Mouse (Mus musculus) liver, embryonic 12.5 days (tissue): Measurements from ENCODE around the gene Il11ra2. TPM values are rescaled to one million over a fixed set of nuclear protein-coding genes. Genes with fewer than 3 reads are reported as not detected.
"Not testable (repeated sequence)": the region's sequence is repeated elsewhere in the genome, so short reads cannot be mapped to it uniquely, and the experiment has no call there.

Experiments
- ATAC-seq: fragments of 200-750 bp; cut with Nextera tagmentation; 2 replicates; pipeline ENCODE4 v1.8.0; 2017; ENCODE audit warnings: moderate number of reproducible peaks, mild to moderate bottlenecking, moderate library complexity
- H3K27ac ChIP-seq: fragments of 300-500 bp; sonication (generic); 2 replicates; pipeline ENCODE4 v1.5.1; 2016; ENCODE audit warnings: mild to moderate bottlenecking
- H3K27me3 ChIP-seq: fragments of 300-500 bp; sonication (generic); replicated peaks from 2 replicates; pipeline ENCODE4 v1.6.1; 2016; ENCODE audit warnings: mild to moderate bottlenecking, moderate library complexity
- H3K36me3 ChIP-seq: fragments of 300-500 bp; sonication (generic); 2 replicates; pipeline ENCODE4 v1.6.1; 2016; ENCODE audit warnings: mild to moderate bottlenecking, moderate library complexity
- H3K4me1 ChIP-seq: fragments of 300-500 bp; sonication (generic); 2 replicates; pipeline ENCODE4 v1.6.1; 2016
- H3K4me2 ChIP-seq: fragments of 300-500 bp; sonication (generic); 2 replicates; pipeline ENCODE4 v1.6.1; 2016; ENCODE audit warnings: mild to moderate bottlenecking, moderate library complexity
- H3K4me3 ChIP-seq: fragments of 300-500 bp; sonication (generic); 2 replicates; pipeline ENCODE4 v1.5.1; 2016; ENCODE audit warnings: mild to moderate bottlenecking, moderate library complexity
- H3K9ac ChIP-seq: fragments of 300-500 bp; sonication (generic); 2 replicates; pipeline ENCODE4 v1.6.1; 2016; ENCODE audit warnings: mild to moderate bottlenecking, moderate library complexity
- H3K9me3 ChIP-seq: fragments of 300-500 bp; sonication (generic); replicated peaks from 2 replicates; pipeline ENCODE4 v1.6.1; 2016; ENCODE audit warnings: mild to moderate bottlenecking, moderate library complexity
- WGBS: fragments of 180-500 bp; shearing (Covaris S2); methylation state at CpG from one replicate; pipeline ENCODE4 v1.1.7; 2016; ENCODE audit not compliant: insufficient replicate concordance; 5-methylcytosine and 5-hydroxymethylcytosine counted together
- polyA plus RNA-seq: library from polyadenylated mRNA; unstranded; fragments of >200 nt; fragmentation: Nextera tagmentation; extraction: Ambion mirVana; gene quantifications from 2 replicates; pipeline ENCODE4 v1.2.1, GENCODE M21; 2016

Il11ra2 gene
- polyA plus RNA-seq: not detected in 2 replicates

GRCm38 (mm10) chr4:42661793-42662192 is at the start of gene Il11ra2:
Gene Il11ra2, minus strand, starts transcription at chr4:42661893.
- ATAC-seq, H3K27ac ChIP-seq, H3K4me3 ChIP-seq, H3K9ac ChIP-seq, H3K9me3 ChIP-seq, H3K4me2 ChIP-seq, H3K36me3 ChIP-seq, H3K4me1 ChIP-seq, H3K27me3 ChIP-seq: not testable (repeated sequence)
- WGBS: no CpG with 5 or more reads among the region's 3 CpGs

GRCm38 (mm10) chr4:42682183-42682524 is 20.5 kb upstream of the Il11ra2 start:
- WGBS: no CpG with 5 or more reads among the region's 18 CpGs
- ATAC-seq, H3K36me3 ChIP-seq: not testable (repeated sequence)

GRCm38 (mm10) chr4:42681473-42682182 is 19.9 kb upstream of the Il11ra2 start:
- not testable (repeated sequence) for ATAC-seq, H3K4me1 ChIP-seq, H3K9ac ChIP-seq, H3K36me3 ChIP-seq, H3K27ac ChIP-seq, H3K27me3 ChIP-seq, H3K4me2 ChIP-seq, H3K9me3 ChIP-seq, H3K4me3 ChIP-seq
- no CpG with 5 or more reads among the region's 66 CpGs for WGBS

More at GRCm38 (mm10) chr4:42682183-42682524, 20.5 kb upstream of the Il11ra2 start:
- H3K4me3 ChIP-seq, H3K27ac ChIP-seq, H3K27me3 ChIP-seq, H3K9ac ChIP-seq, H3K4me1 ChIP-seq, H3K4me2 ChIP-seq, H3K9me3 ChIP-seq: not testable (repeated sequence)

GRCm38 (mm10) chr4:42680374-42681356 is 19.0 kb upstream of the Il11ra2 start:
- not testable (repeated sequence) for H3K9ac ChIP-seq, ATAC-seq, H3K4me3 ChIP-seq, H3K36me3 ChIP-seq, H3K27me3 ChIP-seq, H3K4me1 ChIP-seq, H3K27ac ChIP-seq, H3K4me2 ChIP-seq, H3K9me3 ChIP-seq
- WGBS: no CpG with 5 or more reads among the region's 32 CpGs

- not testable (repeated sequence) for H3K9ac ChIP-seq, H3K4me1 ChIP-seq, ATAC-seq, H3K9me3 ChIP-seq, H3K27ac ChIP-seq, H3K4me2 ChIP-seq, H3K27me3 ChIP-seq, H3K4me3 ChIP-seq, H3K36me3 ChIP-seq
- no CpG with 5 or more reads among the region's 7 CpGs for WGBS
Observed at GRCm38 (mm10) chr4:42679365-42679764, 17.7 kb upstream of the Il11ra2 start.

GRCm38 (mm10) chr4:42675415-42675814 is 13.7 kb upstream of the Il11ra2 start:
- H3K4me3 ChIP-seq, H3K4me1 ChIP-seq, H3K9me3 ChIP-seq, H3K9ac ChIP-seq, H3K27ac ChIP-seq, H3K4me2 ChIP-seq, H3K36me3 ChIP-seq, ATAC-seq, H3K27me3 ChIP-seq: not testable (repeated sequence)
- no CpG with 5 or more reads among the region's 4 CpGs for WGBS

- H3K4me2 ChIP-seq, H3K9ac ChIP-seq, ATAC-seq, H3K27me3 ChIP-seq, H3K36me3 ChIP-seq, H3K4me1 ChIP-seq, H3K27ac ChIP-seq, H3K4me3 ChIP-seq, H3K9me3 ChIP-seq: not testable (repeated sequence)
- WGBS: no CpG with 5 or more reads among the region's 9 CpGs
Observed at GRCm38 (mm10) chr4:42654951-42655350, 6.7 kb downstream of the Il11ra2 start, which contains the start of gene Ccl27b. Gene Ccl27b, plus strand, starts transcription at chr4:42655251.

- ATAC-seq, H3K36me3 ChIP-seq, H3K4me1 ChIP-seq, H3K27ac ChIP-seq, H3K9me3 ChIP-seq, H3K4me2 ChIP-seq, H3K27me3 ChIP-seq, H3K9ac ChIP-seq, H3K4me3 ChIP-seq: not testable (repeated sequence)
- no CpG with 5 or more reads among the region's 8 CpGs for WGBS
Observed at GRCm38 (mm10) chr4:42629419-42629818, 32.3 kb downstream of the Il11ra2 start, which contains the start of gene Gm2564. Gene Gm2564, plus strand, starts transcription at chr4:42629719.

- H3K27me3 ChIP-seq, H3K4me2 ChIP-seq, H3K27ac ChIP-seq, H3K9ac ChIP-seq, H3K4me3 ChIP-seq, H3K9me3 ChIP-seq, H3K36me3 ChIP-seq, H3K4me1 ChIP-seq, ATAC-seq: not testable (repeated sequence)
- no CpG with 5 or more reads among the region's 5 CpGs for WGBS
Observed at GRCm38 (mm10) chr4:42611895-42612294, 49.8 kb downstream of the Il11ra2 start, which contains the start of gene Gm10591. Gene Gm10591, plus strand, starts transcription at chr4:42612195.

Other genes with a start within 250 kb of the Il11ra2 start
- not detected in 2 replicates for gene Gm21586, start 222.5 kb downstream of the Il11ra2 start, polyA plus RNA-seq
- not detected in 2 replicates for gene Gm2163, start 195.1 kb downstream of the Il11ra2 start, polyA plus RNA-seq
- gene Fam205a2, start 133.7 kb downstream of the Il11ra2 start, polyA plus RNA-seq: not detected in 2 replicates
- not detected in 2 replicates for gene Gm10591, start 49.7 kb downstream of the Il11ra2 start, polyA plus RNA-seq
- gene Gm2564, start 32.2 kb downstream of the Il11ra2 start, polyA plus RNA-seq: not detected in 2 replicates
- not detected in 2 replicates for gene Ccl27b, start 6.6 kb downstream of the Il11ra2 start, polyA plus RNA-seq
- gene 4930578G10Rik, start 73.7 kb upstream of the Il11ra2 start, polyA plus RNA-seq: not detected in 2 replicates
- not detected in 2 replicates for gene Ccl19, start 94.7 kb upstream of the Il11ra2 start, polyA plus RNA-seq
- gene Ccl21a, start 112.1 kb upstream of the Il11ra2 start, polyA plus RNA-seq: 0.38 TPM in 1 of 2 replicates, not detected in the other
- 0.15 and 0.18 TPM in 2 replicates for gene Fam205a1, start 192.0 kb upstream of the Il11ra2 start, polyA plus RNA-seq
- gene Gm12394, start 194.9 kb upstream of the Il11ra2 start, polyA plus RNA-seq: 0.05 and 0.07 TPM in 2 replicates
- 0.24 and 0.33 TPM in 2 replicates for gene Fam205c, start 212.3 kb upstream of the Il11ra2 start, polyA plus RNA-seq